Mouse (Mus musculus): ENCODE measurements around the gene Cdk15. TPM values are rescaled to one million over a fixed set of nuclear protein-coding genes. Genes with fewer than 3 reads are reported as not detected.
A peak's percentile ranks its signal among the peaks of the same experiment; 100 is the strongest.

The Cdk15 gene
- polyA plus RNA-seq, 1 experiment from 2014 or later: 1.3 TPM

- peak overlapping the region; percentile 35; the same call in 1 of the 2 replicates for H3K4me3 ChIP-seq
- H3K36me3 ChIP-seq: peaks cover 5% of the 10 kb centered on the region; the same call in 1 of the 2 replicates
- H3K9me3 ChIP-seq: peaks cover 9% of the 10 kb centered on the region
- H3K27ac ChIP-seq: peak overlapping the region; percentile 83
- H3K4me1 ChIP-seq (replicated peaks): peaks cover 28% of the 10 kb centered on the region
- H3K27me3 ChIP-seq (ENCODE audit: insufficient read depth, poor library complexity, severe bottlenecking): no peaks in the 10 kb centered on the region
- DNase-seq (ENCODE audit: low spot score): no peak
- 28% methylated on average over 3 of the region's 3 CpGs for WGBS
Measured at GRCm38 (mm10) chr1:59341697-59342096, 85.0 kb downstream of the Cdk15 start.

DNA sequence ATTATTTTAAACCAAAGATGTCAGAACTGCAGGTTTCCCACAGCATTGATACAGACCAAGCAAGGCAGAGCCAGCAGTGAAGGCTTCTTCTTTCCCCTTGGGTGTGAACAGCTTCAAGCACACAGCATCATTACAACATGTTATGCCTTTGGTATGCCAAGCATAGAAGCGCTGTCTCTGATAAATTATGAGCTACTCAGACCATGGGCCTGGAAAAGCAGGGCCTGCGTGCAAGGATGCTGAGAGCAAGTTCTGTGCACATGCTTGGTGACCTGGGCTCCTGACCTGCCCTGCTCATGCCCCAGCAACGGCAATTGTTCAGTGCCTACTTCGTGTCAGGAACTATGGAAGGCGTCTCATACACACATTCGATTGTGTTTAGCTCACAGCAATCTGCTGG is 85.4 kb downstream of the Cdk15 start:
- 56% methylated on average over 6 of the region's 6 CpGs for WGBS
- H3K36me3 ChIP-seq: peaks cover 5% of the 10 kb centered on the region; the same call in 1 of the 2 replicates
- H3K27me3 ChIP-seq (ENCODE audit: insufficient read depth, poor library complexity, severe bottlenecking): no peaks in the 10 kb centered on the region
- peak overlapping the region; percentile 83 for H3K27ac ChIP-seq
- H3K9me3 ChIP-seq: peaks cover 9% of the 10 kb centered on the region
- peaks cover 28% of the 10 kb centered on the region for H3K4me1 ChIP-seq (replicated peaks)
- no peak for DNase-seq (ENCODE audit: low spot score)
- no peak overlapping the region for H3K4me3 ChIP-seq

- H3K36me3 ChIP-seq: no peaks in the 10 kb centered on the region
- no peak overlapping the region for H3K4me3 ChIP-seq
- H3K9me3 ChIP-seq: peaks cover 16% of the 10 kb centered on the region
- no peaks in the 10 kb centered on the region for H3K27me3 ChIP-seq (ENCODE audit: insufficient read depth, poor library complexity, severe bottlenecking)
- WGBS: 81% methylated on average over 4 of the region's 4 CpGs
- no peak for DNase-seq (ENCODE audit: low spot score)
- H3K4me1 ChIP-seq (replicated peaks): no peaks in the 10 kb centered on the region
- H3K27ac ChIP-seq: no peak overlapping the region
Measured at GRCm38 (mm10) chr1:59352706-59353105, 96.0 kb downstream of the Cdk15 start.

GRCm38 (mm10) chr1:59355440-59355839 is 98.7 kb downstream of the Cdk15 start:
- H3K27me3 ChIP-seq (ENCODE audit: insufficient read depth, poor library complexity, severe bottlenecking): no peaks in the 10 kb centered on the region
- H3K4me1 ChIP-seq (replicated peaks): no peaks in the 10 kb centered on the region
- no peak overlapping the region for H3K27ac ChIP-seq
- no peaks in the 10 kb centered on the region for H3K36me3 ChIP-seq
- H3K4me3 ChIP-seq: no peak overlapping the region
- no peak for DNase-seq (ENCODE audit: low spot score)
- WGBS: 86% methylated on average over 9 of the region's 9 CpGs
- H3K9me3 ChIP-seq: peaks cover 8% of the 10 kb centered on the region

- Histone ChIP-seq H3K4me3 (no peak overlapping the region), H3K27ac (no peak overlapping the region), H3K27me3 (ENCODE audit: insufficient read depth, poor library complexity, severe bottlenecking) (no peaks in the 10 kb centered on the region), H3K36me3 (no peaks in the 10 kb centered on the region), H3K4me1 (replicated peaks) (no peaks in the 10 kb centered on the region), H3K9me3 (no peaks in the 10 kb centered on the region)
- DNase-seq (ENCODE audit: low spot score): no peak
- WGBS: 91% methylated on average over 9 of the region's 9 CpGs
Measured at GRCm38 (mm10) chr1:59359136-59359535, 102.4 kb downstream of the Cdk15 start.

DNA sequence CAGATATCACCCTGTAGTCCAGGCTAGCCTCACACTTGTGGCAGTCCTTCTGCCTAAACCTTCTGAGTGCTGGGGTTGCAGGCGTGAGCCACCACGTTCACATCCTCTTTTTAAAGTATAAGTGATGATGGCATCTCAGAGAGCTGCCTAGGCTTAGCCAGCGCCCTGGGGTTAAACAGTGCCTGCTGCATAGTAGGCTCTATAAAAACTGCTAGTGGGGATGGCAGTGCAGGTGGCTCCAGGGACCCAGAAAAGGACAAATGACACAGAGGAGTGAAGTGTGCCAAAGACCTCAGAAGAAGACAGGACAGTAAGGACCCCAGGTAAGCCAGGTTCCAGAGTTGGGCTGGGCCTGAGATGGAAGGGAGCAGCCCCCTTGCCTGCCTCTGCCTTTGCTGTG is 104.1 kb downstream of the Cdk15 start:
- Histone ChIP-seq H3K4me1 (replicated peaks) (no peaks in the 10 kb centered on the region), H3K36me3 (no peaks in the 10 kb centered on the region), H3K27ac (no peak overlapping the region), H3K4me3 (no peak overlapping the region), H3K27me3 (ENCODE audit: insufficient read depth, poor library complexity, severe bottlenecking) (no peaks in the 10 kb centered on the region), H3K9me3 (no peaks in the 10 kb centered on the region)
- WGBS: 83% methylated on average over 3 of the region's 3 CpGs
- no peak for DNase-seq (ENCODE audit: low spot score)

GRCm38 (mm10) chr1:59361460-59361859 is 104.8 kb downstream of the Cdk15 start:
- Histone ChIP-seq H3K36me3 (no peaks in the 10 kb centered on the region), H3K27me3 (ENCODE audit: insufficient read depth, poor library complexity, severe bottlenecking) (no peaks in the 10 kb centered on the region), H3K4me3 (no peak overlapping the region), H3K27ac (no peak overlapping the region), H3K9me3 (no peaks in the 10 kb centered on the region), H3K4me1 (replicated peaks) (no peaks in the 10 kb centered on the region)
- no peak for DNase-seq (ENCODE audit: low spot score)
- 79% methylated on average over 4 of the region's 4 CpGs for WGBS

- no peaks in the 10 kb centered on the region for H3K9me3 ChIP-seq
- WGBS: 89% methylated on average over 4 of the region's 4 CpGs
- no peak for DNase-seq (ENCODE audit: low spot score)
Measured at GRCm38 (mm10) chr1:59361966-59362365, 105.3 kb downstream of the Cdk15 start.

GRCm38 (mm10) chr1:59364463-59365040 is 107.8 kb downstream of the Cdk15 start:
- Histone ChIP-seq H3K27ac (no peak overlapping the region), H3K4me3 (no peak overlapping the region), H3K27me3 (ENCODE audit: insufficient read depth, poor library complexity, severe bottlenecking) (peaks cover 8% of the 10 kb centered on the region; the same call in 1 of the 2 replicates), H3K36me3 (no peaks in the 10 kb centered on the region), H3K9me3 (no peaks in the 10 kb centered on the region), H3K4me1 (replicated peaks) (peaks cover 16% of the 10 kb centered on the region)
- WGBS: 83% methylated on average over 9 of the region's 9 CpGs
- DNase-seq (ENCODE audit: low spot score): no peak

More at GRCm38 (mm10) chr1:59361966-59362365, 105.3 kb downstream of the Cdk15 start:
- Histone ChIP-seq H3K27me3 (ENCODE audit: insufficient read depth, poor library complexity, severe bottlenecking) (peaks cover 2% of the 10 kb centered on the region; the same call in 1 of the 2 replicates), H3K27ac (no peak overlapping the region), H3K4me3 (no peak overlapping the region), H3K4me1 (replicated peaks) (no peaks in the 10 kb centered on the region), H3K36me3 (no peaks in the 10 kb centered on the region)

DNA sequence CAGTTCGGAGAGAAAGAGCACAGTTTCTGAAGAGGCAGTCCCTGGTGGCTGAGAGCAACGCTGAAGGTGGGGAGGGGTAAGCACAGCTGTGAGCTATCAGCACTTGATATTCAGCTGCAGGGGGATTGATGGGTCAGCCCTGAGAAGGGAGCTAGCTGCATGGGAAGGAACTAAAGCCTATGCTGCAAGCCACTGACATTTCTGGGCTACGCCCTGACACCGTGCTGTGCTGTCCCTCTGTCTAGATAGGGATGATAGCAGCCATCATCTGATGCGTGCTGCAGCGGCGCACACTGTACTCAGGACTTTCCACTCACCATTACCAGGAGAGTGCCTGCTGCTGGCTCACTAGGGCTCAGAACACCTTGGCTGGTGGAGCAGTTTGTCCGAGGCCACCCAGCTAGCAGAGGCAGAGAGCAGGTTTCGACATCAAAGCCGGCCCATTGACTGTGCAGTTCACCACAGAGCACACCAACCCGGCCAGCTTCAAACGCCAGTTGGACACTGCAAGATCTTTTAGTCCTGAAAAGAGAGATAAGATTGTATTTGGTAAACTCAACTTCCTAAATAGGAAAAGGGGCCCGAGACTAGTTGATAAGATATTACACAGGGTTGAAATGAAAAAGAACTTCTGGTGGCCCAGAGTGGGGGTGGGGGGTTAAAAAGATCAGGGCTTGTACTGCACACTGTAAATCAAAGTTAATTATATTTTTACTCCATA is 111.4 kb downstream of the Cdk15 start:
- H3K27me3 ChIP-seq (ENCODE audit: insufficient read depth, poor library complexity, severe bottlenecking): peaks cover 8% of the 10 kb centered on the region; the same call in 1 of the 2 replicates
- H3K4me1 ChIP-seq (replicated peaks): peaks cover 16% of the 10 kb centered on the region
- H3K9me3 ChIP-seq: no peaks in the 10 kb centered on the region
- no peak overlapping the region for H3K4me3 ChIP-seq
- DNase-seq (ENCODE audit: low spot score): no peak
- no peaks in the 10 kb centered on the region for H3K36me3 ChIP-seq
- peak overlapping the region; percentile 13; the same call in 1 of the 2 replicates for H3K27ac ChIP-seq
- WGBS: 39% methylated on average over 13 of the region's 13 CpGs

DNA sequence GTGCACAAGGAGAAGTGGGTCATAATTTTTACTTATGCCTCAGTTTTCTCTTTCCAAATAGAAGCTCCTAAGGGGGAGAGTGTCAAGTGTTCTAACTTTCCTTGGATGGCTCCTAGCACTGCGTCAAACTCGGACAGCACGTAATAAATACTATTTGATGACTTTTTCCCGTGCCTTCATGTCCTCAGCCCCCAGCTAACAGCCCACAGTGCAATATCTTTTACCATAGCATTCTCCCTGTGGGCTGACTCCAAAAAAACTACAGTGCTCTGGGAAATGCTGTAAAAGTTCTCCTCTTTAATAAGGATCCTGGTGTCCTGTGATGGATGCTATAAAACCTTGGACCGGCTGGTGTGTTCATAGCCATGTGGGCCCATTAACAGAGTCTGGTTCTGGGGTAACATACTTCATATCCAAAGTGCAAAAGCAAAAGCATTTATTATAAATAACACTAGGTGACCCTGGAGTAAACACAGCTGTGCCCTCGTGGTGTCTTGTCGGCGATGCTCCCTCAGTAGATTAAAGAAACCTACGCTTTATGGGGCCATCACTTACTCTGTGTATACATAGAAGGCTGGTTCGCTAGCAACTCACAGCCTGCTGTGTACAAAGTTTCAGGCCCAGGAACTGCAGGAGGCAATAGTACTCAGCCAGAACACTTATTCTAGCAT is 112.1 kb downstream of the Cdk15 start:
- no peak overlapping the region for H3K27ac ChIP-seq
- no peaks in the 10 kb centered on the region for H3K36me3 ChIP-seq
- no peak for DNase-seq (ENCODE audit: low spot score)
- 88% methylated on average over 10 of the region's 10 CpGs for WGBS
- H3K9me3 ChIP-seq: no peaks in the 10 kb centered on the region
- peaks cover 8% of the 10 kb centered on the region; the same call in 1 of the 2 replicates for H3K27me3 ChIP-seq (ENCODE audit: insufficient read depth, poor library complexity, severe bottlenecking)
- H3K4me3 ChIP-seq: no peak overlapping the region
- H3K4me1 ChIP-seq (replicated peaks): peaks cover 16% of the 10 kb centered on the region

- H3K27ac ChIP-seq: no peak overlapping the region
- 79% methylated on average over 7 of the region's 7 CpGs for WGBS
- no peak for DNase-seq (ENCODE audit: low spot score)
- H3K36me3 ChIP-seq: no peaks in the 10 kb centered on the region
- H3K4me3 ChIP-seq: no peak overlapping the region
- H3K9me3 ChIP-seq: no peaks in the 10 kb centered on the region
- H3K4me1 ChIP-seq (replicated peaks): peaks cover 16% of the 10 kb centered on the region
- peaks cover 8% of the 10 kb centered on the region; the same call in 1 of the 2 replicates for H3K27me3 ChIP-seq (ENCODE audit: insufficient read depth, poor library complexity, severe bottlenecking)
Measured at GRCm38 (mm10) chr1:59369320-59369685, 112.6 kb downstream of the Cdk15 start.

GRCm38 (mm10) chr1:59370355-59370950 is 113.7 kb downstream of the Cdk15 start:
- Histone ChIP-seq H3K27me3 (ENCODE audit: insufficient read depth, poor library complexity, severe bottlenecking) (peaks cover 8% of the 10 kb centered on the region; the same call in 1 of the 2 replicates), H3K9me3 (no peaks in the 10 kb centered on the region), H3K36me3 (no peaks in the 10 kb centered on the region), H3K27ac (no peak overlapping the region), H3K4me1 (replicated peaks) (peaks cover 16% of the 10 kb centered on the region), H3K4me3 (no peak overlapping the region)
- DNase-seq (ENCODE audit: low spot score): no peak

All from hindbrain, embryonic 10.5 days (tissue).